Mouse (Mus musculus) cerebellum, adult 2 months (tissue): ENCODE data around the gene Snd1.

Experiments
- CTCF ChIP-seq: fragments of 200-500 bp; IDR thresholded peaks from 2 replicates; pipeline ENCODE4 v1.5.1; 2011; ENCODE audit warnings: low read depth, mild to moderate bottlenecking, control low read depth, low read length, moderate library complexity, borderline replicate concordance; ENCODE audit not compliant: insufficient read depth
- POLR2A ChIP-seq: fragments of 200-500 bp; IDR thresholded peaks from 2 replicates; pipeline ENCODE4 v1.6.1; 2011; ENCODE audit warnings: low read length, control low read depth, borderline replicate concordance; ENCODE audit not compliant: insufficient read depth

DNA sequence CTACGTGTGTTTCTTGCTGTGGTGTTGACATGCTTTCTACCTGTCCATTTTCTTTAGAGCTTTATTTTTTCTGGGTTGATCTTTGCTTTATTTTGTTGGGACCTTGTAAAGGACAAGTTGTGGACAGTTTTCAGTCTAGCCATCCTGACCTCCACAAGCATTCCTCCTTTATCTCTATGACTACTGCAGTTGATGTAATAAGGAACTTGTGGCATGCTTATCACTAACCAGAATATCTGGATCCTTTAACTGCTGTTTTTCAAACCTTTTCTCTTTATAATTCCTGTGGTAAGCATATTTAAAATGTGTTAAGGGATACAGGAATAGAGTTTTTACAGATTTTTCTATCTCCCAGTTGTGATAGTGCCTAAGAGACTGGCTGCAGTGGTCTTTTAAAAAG is 204.0 kb downstream of the Snd1 start:
- TF ChIP-seq POLR2A (no peak), CTCF (no peak)
